Mouse (Mus musculus) ovary, postnatal 10 days (tissue): ENCODE data around the gene Hoxc6.

Experiments
- DNase-seq: peaks from one replicate; pipeline ENCODE4 v3.0.0; 2022; ENCODE audit warnings: low spot score

Gene Hoxc6

GRCm38 (mm10) chr15:103013238-103013984, 15.4 kb downstream of the Hoxc6 start:
- DNase-seq = no peak

GRCm38 (mm10) chr15:103014166-103015008, 16.3 kb downstream of the Hoxc6 start:
- no peak for DNase-seq

DNA sequence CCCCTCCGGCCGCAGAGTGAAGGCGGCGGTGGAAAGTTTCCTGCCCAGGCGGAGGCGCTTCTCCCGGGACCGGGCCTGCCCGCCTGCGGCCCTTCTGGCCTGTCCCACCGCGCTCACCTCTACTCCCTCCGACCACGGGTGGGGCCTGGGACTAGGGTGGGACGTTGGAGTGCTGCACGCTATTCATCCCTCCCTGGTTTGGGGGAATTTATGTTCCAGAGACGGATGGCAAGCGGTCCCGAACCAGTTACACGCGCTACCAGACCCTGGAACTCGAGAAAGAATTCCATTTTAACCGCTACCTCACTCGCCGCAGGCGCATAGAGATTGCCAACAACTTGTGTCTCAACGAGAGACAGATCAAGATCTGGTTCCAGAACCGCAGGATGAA, 16.9 kb downstream of the Hoxc6 start:
- no peak for DNase-seq

DNA sequence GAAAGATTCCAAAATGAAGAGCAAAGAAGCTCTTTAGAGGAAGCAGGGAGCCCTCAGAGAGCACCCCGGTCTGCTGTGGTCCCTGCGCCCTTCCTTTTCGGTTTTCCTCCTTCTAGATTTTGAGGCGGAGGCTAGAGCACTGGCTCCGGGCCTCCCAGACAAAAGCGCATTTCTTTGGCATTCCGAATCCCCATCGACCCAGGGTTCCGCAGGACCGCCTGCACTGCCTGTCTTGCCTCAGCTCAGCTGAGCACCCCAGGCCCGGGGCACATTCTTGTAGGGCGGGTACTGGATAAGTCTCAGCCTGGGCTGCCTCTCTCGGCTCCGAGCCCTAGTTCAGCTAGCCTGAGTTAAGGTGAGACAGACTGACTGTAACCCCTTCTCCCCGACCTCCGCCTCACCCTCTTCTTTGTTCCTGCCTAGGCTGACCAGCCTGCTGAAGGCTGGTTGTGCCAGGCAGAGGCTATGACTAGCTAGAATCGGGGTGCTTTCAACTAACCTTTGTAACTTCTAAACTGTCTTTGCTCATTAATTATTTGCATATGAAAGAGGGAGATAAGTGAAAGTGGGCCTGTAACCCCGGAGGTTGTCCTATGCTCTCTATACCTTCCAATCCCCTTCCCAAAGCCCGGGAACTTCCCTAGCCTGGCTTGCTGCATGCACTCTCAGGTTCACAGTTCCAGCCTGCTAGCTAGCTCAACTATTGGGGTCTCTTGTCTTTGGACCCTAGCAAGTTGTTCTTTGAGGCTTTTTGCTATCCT, 17.5 kb downstream of the Hoxc6 start:
- no peak for DNase-seq

DNA sequence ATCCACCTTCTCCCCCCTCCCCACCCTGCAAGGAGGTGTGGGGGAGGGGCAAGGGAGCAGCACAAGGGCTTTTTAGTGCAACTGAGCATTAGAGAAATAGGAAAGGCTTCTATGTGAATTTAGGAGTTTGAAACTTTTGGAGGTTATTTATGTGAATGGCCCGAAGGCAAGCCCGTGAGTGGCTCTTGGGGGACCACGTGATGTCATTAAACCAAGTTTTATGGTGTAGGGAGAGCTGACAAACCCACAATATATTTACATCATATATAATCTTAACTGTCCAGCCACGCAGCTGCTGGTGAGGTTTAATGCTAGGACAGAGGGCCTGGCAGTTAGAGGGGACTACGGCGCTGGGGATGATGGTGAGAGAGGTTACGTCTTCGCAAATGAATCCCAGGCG, 20.6 kb downstream of the Hoxc6 start, which contains the start of gene Hoxc4:
Gene Hoxc4, plus strand, starts transcription at position 299 of the 400 bp plus-strand sequence.
- no peak for DNase-seq

DNA sequence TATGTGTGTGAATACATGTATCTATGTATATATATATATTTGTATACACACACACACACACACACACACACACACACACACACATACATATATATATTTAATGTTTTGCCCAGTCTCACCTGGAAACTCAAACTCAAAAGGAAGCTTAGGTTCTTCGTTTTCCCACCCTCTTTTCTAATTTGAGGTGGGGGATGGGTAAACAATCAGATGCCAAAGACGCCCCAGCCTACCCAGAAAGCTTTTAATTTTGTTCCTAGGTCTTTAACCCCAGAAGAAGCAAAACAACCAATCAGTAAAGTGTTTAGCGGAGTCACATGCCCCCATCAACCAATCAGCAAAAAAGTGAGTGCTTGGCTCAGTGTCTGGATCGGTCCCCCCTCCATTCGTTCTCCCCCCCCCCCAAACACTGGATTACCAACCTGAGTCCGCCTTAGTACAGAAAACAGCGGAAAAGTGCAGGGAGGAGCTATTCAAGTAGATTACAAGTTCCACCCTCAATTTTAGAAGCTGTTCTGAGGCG, 22.9 kb downstream of the Hoxc6 start:
- DNase-seq = no peak

DNA sequence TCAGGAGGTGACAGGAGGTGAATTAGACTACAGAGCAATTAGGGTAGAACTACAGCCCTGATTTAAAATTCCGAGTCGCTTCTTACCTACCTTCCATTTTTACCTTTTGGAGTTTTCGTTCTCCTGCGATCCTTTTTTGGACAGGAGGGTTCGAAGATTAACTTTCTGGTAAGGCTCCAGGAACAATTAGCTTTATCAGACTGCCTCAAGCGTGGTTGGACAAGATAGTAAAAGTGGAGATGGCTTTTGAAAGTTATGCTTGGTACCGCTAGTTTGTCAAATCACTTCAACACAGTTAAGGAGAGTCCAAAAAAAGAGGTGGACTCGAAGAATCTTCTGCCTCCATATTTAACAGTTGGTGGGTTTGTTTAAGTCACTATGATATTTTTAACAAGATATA, 23.5 kb downstream of the Hoxc6 start:
- DNase-seq = no peak

GRCm38 (mm10) chr15:103024131-103024530, 26.1 kb downstream of the Hoxc6 start:
- DNase-seq = no peak

GRCm38 (mm10) chr15:103027266-103028235, 29.5 kb downstream of the Hoxc6 start:
- no peak for DNase-seq

- no peak for DNase-seq
These were observed 31.0 kb downstream of the Hoxc6 start for GRCm38 (mm10) chr15:103028916-103029512.

- DNase-seq = no peak
These were observed 32.1 kb downstream of the Hoxc6 start for GRCm38 (mm10) chr15:103030142-103030541.

- DNase-seq = no peak
These were observed 34.1 kb downstream of the Hoxc6 start for GRCm38 (mm10) chr15:103032167-103032566.

- no peak for DNase-seq
These were observed 34.9 kb downstream of the Hoxc6 start for GRCm38 (mm10) chr15:103032646-103033575.

GRCm38 (mm10) chr15:103034043-103034806, 36.2 kb downstream of the Hoxc6 start:
- no peak for DNase-seq

GRCm38 (mm10) chr15:103034807-103035547, 36.9 kb downstream of the Hoxc6 start:
- no peak for DNase-seq

DNA sequence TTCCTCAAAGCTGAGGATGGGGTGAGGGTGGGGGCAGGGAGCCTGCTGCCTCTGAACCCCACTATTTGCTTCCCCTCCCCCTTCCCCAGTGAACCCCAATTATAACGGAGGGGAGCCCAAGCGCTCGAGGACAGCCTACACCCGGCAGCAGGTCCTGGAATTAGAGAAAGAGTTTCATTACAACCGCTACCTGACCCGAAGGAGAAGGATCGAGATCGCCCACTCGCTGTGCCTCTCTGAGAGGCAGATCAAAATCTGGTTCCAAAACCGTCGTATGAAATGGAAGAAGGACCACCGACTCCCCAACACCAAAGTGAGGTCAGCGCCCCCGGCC, 37.5 kb downstream of the Hoxc6 start:
- DNase-seq = no peak

GRCm38 (mm10) chr15:103037579-103037978, 39.5 kb downstream of the Hoxc6 start:
- no peak for DNase-seq
